Mouse (Mus musculus) thymus, adult 2 months (tissue): ENCODE results near the gene Adamts18.

Experiments
- CTCF ChIP-seq: fragments of 200-500 bp; IDR thresholded peaks from 2 replicates; pipeline ENCODE4 v1.5.1; 2012; ENCODE audit warnings: mild to moderate bottlenecking, control low read depth, low read length, moderate library complexity, borderline replicate concordance; ENCODE audit not compliant: control insufficient read depth, poor library complexity, insufficient read depth; ENCODE audit errors: extremely low read depth
- POLR2A ChIP-seq: fragments of 200-500 bp; IDR thresholded peaks from 2 replicates; pipeline ENCODE4 v1.6.1; 2012; ENCODE audit warnings: mild to moderate bottlenecking, low read length, control low read depth, moderate library complexity; ENCODE audit not compliant: control insufficient read depth, poor library complexity, insufficient read depth; ENCODE audit errors: extremely low read depth

GRCm38 (mm10) chr8:113838211-113838610 lies 10.3 kb downstream of the Adamts18 start:
- no peak for TF ChIP-seq POLR2A
- TF ChIP-seq CTCF: no peak
